Mouse (Mus musculus) yolk sac, embryonic 10.5 days (tissue): ENCODE results near the gene Srgap3.
"Not testable (repeated sequence)": the region's sequence is repeated elsewhere in the genome, so short reads cannot be mapped to it uniquely, and the experiment has no call there.

ENCODE experiments used
- DNase-seq: peaks from one replicate; pipeline ENCODE4 v3.0.0-alpha.2; 2017; ENCODE audit warnings: low spot score

Srgap3 gene

DNA sequence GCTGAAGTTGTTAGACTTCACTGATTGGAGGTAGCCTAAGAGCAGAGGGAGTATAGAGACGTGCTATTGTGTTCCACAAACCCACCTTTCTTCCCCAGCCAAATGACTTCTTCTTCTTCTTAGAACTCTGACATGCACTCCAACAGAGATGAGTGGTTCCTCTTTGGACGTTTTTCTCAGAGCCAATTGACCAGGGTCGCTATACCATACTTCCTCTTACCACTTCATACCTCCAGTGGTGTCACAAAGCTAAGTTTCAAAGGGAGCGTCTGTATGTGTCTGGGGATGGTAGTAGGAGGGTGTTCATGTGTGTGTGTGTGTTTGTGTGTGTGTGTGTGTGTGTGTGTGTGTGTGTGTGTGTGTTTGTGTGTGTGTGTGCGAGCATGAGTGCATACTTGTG is 195.1 kb downstream of the Srgap3 start:
- DNase-seq = no peak

DNA sequence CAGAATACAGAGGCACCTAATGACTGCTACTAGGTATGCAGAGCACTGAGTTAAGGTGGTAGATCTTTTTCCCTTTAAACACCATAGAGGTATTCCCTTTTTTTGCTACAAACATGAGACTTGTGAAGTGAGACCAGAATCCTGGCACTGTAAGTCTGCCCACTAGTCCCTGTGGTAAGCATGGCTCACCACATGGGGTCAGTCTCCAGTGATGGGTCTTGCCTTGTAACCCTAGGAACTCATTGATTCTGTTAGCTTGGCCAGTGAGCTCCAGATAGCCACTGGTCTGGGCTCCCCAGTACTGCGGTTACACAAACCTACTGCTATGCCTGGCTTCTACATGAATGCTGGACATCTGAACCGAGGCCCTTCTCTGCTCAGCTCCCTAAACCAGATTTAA is 204.8 kb downstream of the Srgap3 start:
- no peak for DNase-seq

DNA sequence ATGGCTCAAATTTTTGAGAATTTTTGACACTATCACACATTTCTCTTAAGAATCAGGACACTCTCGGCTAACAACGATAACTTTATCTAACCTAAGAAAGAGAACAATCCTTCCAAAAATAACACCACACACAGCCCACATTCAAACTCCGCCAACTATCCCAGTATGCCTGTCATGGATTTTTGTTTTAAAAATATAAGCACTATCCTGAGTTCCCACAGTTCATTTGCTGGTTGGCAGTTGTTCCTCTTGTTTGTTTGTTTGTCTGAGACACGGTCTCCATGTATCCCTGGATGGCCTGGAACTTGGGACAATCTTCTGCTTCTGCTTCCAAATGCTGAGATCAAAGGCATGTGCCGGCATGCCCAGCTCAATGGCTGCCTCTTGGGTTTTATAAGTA is 205.3 kb downstream of the Srgap3 start:
- DNase-seq = no peak

DNA sequence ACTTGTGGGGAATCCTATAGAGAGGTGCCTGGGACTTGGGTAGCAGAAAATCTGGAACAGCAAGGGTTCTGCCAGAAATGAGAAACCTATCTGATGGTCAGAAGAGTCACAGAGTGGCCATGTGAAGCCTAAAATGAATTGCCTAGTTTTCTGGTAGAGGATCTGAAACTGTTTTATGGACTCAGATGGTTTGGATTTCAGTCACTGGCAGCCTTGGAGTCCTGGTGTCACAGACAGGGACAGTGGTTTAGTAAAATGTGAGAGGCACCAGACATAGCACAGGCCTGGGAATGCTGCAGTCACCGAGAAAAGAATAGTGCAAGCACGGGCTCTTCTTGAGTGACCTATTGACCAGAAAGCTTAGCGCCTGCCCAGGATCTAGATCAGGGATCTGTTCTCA is 207.4 kb downstream of the Srgap3 start:
- no peak for DNase-seq

DNA sequence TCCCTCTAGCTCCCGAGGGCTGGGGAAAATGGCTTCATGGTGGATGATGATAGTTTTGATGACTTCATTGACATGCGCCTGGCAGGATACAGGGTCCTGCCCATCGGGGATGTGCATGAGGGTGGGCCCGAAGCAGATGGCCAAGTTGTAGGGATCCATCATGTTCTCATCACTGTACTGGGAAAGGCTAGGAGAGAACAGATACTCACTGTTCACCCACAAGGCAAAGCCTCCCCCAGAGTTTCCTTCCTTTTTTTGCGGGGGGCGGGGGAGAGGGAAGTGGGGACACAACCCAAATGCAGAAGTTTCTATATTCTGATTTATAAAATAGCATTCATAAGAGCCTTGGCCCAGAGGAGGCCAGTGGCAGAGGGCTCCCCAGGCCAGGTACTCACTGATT is 208.1 kb downstream of the Srgap3 start:
- DNase-seq = no peak

DNA sequence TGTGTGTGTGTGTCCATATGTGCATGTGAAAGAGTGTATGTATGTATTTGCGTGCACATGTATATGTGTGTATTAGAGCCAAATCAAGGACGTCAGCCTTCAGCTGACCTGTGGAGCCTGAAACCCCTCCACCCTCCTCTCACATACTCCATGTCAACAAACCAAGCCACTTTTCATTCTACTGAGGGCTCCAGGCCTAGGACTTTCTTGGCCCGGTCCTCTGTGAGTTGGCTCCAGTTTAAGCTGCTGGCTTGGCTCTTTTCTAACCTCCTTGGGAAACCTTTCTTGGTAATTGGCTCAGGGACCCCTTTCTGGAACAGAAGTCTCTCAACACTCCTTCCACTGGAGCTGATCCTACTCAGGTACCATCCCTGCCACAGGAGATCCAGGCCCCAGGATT is 210.6 kb downstream of the Srgap3 start:
- DNase-seq = no peak

DNA sequence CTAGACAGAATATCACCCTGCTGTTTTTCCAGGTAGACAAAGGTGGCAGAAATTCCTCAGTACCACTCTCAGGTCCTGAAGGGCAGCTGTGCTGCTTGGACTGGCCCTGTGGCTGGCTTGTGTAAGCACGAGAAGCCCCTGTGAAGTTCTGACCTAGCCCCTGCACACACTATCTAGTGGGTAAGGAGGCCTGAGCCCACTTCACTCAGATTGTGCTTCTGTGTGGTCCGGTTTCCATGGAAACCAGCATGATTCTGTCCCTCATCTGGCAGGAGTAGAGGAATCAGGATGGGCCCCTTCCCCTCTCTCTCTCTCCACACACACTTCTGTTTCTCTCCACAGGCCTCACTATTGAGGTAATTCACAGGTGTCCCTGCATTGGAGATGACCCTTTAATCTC is 212.0 kb downstream of the Srgap3 start:
- DNase-seq = no peak

DNA sequence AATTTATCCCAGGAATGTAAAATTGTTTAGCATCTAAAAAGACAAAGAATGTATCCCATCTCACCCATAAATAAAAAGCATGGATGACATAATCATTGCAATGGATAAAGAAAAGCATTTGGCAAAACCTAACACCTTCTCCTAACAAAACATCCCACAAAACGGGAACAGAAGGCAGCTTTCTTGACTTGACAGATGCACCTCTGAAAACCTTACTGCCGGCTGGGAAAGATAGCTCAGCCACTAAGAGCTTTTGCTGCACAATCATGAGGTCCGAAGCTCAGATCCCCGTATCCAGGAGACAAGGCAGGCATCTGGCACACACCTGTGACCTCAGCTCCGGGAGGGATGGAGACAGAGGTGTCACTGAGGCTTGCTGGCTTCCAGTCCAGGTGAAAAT is 213.1 kb downstream of the Srgap3 start:
- DNase-seq = no peak

DNA sequence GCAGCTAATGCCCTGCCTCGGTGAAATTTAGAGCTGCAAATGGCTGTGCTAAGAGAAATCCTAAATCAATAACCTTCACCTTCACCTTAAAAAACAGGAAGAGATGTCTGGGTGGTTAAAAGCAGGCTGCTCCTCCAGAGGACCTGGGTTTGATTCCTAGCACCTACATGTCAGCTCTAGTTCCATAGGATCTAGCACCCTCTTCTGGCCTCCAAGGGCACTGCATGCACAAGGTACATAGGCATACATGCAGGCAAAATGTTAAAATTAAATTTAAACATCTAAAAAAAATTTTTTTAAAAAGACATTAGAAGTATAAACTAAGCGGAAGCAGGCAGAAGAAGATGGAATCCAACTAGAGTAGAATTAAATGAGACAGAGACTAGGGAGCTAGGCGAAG is 214.6 kb downstream of the Srgap3 start:
- no peak for DNase-seq

DNA sequence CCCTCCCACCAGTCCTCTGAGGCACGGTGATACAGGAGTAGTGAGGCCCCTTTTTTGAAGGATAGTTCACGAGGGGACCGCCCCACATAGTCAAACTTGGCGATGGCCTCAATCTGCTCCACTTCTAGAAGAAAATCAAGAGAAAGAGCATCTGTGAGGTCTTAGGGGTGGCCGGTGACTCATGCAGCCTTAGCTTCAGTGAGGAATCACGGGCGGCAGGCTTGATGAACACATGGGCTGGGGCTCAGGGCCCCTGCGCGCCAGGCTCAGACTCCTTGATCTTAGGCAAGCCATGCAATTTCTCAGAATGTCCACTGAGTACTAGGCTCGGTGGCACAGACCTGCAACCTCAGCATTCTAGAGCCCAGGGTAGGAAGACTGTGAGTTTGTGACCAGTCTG is 215.7 kb downstream of the Srgap3 start:
- DNase-seq = no peak

DNA sequence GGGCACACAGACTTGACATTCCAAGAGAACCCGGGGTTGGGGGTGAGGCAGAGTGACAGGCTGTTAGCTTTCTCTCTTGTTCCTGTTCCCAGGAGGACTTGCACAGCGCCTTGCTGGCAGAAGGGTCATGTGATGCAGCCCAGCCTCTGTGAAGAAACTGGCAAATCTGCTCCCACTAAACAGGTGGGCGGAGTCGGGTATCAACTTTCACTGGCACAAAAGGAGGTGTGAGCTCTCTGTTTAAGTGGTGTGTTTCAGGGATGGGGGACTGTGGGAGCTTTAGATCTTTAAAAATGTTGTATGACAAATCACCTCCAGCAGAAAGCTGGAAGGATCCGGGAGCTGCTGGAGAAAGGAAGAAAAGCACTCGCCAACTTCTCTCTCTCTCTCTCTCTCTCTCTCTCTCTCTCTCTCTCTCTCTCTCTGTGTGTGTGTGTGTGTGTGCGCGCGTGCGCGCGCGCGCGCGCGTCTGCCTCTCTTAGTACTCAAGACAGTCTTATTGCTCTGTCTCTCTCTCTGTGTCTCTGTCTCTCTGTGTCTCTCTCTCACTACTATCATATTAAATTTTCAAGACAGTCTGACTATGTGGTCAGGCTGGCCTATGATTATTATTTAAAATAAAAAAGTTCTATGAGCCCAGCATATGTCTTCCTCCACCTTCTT is 218.2 kb downstream of the Srgap3 start:
- peak; percentile 76 for DNase-seq

DNA sequence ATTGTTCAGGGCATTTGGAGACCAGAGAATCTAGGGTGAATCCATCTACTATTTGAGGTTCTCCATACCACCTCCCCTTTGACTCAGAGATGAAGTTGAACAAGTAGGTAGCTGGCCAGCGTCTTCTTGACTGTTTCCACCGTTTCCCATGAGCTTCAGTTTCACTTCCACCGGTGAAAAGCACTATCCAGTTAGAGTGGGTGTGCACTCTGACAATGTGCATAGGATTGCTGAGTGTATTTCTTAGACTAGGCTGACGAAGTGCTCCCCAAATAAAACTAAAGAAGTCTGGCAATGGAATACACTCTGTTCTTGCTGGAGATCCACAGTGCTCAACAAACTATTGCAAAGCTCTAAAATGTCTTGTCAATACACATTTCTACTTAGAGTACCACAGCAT is 221.6 kb downstream of the Srgap3 start:
- DNase-seq = no peak

DNA sequence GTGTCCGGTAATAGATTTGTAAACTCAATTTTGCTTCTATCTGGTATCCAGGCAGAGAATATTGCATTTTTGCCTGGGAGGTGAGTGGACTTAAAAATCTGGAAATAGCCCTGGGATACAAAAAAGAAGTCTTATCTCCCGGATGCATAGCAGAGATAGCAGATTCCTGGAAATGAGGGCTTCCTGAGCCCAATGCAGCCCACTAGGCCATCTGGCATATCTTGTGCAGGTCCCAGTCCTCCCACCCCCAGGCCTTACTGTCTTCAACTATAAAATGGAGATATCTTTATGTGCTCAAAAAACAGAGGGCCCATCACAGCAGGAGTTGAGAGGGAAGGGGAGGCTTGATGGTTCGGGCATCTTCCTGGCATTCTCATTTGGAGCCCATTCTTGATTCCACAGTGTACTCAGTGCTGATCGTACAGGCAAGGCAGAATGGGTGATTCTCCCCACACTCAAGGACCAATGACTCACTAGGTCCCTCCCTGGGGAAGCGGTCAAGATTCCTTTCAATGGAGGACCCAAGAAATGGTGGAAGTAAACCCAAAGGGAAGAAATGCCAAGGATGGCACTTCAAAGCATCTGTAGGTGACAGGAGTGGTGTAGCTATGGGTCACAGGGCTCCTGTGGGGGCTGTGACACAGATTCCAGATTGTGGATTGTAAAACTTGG is 226.5 kb downstream of the Srgap3 start:
- DNase-seq = no peak

DNA sequence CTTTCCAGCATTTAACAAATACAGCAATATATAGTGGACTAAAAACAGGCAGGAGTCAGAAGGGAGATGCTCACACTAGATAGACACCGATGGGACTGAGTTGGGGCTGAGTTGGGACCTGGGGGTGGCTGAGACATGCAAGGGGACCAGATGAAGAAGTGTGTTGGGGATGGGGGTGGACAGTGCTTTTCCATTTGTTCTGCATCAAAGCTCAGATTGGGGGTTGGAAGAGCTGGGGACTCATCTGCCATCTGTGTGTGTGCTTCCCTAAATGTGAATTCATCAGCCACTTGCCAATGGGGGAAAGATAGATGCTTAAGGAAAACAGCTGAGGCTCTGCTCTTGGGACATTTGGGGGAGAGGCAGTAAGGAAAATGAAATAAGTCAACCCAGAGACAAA is 227.1 kb downstream of the Srgap3 start:
- no peak for DNase-seq

DNA sequence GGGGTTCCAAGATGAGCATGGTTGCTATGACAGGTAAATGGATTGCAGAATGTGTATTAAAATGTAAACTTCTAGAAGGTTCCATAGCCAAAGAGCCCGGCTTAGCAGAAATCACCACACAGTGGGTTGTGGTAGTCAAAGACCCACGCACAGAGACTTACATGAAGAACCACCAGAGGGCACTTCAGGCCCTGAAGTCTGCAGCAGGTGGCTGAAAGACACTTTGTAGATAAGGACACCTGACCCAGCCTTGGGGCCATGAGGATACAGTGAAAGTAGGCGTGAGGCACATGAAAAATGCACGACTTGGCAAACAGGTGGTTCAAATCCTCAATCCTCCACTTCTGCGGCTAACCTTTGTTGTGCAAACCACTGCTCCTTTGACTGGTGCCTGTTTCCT is 229.9 kb downstream of the Srgap3 start:
- no peak for DNase-seq

DNA sequence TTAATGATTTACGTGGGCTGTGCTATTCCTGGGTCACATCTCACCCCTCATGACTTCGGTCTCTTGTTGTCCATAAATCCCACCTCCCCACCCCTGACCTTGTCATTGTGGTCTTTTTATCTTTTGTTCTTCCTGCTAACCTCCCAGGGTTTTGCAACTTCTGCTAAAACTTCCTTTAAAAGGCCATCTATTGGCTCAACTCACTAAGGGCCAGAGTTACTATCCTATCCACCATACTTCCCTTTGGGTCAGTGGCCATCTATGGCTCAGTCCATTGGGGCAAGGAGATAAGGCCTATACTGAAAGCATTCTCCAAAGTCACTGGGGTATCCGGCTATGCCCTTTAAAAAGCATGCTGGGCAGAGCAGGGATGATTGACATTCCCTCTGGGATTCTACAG is 233.1 kb downstream of the Srgap3 start:
- no peak for DNase-seq

DNA sequence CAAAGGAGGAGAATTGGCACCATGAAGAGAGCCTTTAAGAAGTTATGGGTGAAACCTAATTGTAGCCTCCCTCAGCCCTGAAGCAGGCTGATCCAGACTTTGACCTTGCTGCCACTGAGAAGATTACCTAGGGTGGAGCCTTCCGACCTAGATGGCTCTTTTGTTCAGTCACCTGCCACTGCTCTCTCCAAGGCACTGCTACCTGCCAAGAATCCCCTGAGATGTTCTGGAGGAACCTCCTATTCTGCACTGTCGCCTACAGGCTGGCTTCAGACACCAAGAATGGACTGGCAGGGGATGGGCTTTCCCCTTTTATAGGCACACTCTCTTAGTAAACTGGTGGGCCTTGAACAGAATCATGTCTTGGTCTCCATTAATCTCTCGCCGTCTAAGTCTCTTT is 244.8 kb downstream of the Srgap3 start:
- not testable (repeated sequence) for DNase-seq

DNA sequence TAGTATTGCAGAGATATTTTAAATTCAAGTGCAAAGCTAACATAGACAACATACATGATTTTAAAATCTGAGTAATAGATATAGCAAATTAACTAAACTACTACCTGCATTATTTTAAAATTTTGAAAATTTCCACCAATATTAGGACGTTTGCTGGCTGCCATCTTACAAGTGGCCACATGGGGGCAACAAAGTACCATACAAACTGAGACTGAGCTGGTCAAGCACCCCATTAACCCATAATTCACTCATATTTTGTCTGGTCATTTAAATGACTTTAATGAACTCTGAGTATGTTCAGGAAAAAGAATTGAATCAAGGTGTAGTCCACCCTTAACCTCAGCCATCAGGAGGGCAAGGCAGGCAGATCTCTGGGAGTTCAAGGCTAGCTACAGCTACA is 246.7 kb downstream of the Srgap3 start:
- DNase-seq = peak; percentile 20

DNA sequence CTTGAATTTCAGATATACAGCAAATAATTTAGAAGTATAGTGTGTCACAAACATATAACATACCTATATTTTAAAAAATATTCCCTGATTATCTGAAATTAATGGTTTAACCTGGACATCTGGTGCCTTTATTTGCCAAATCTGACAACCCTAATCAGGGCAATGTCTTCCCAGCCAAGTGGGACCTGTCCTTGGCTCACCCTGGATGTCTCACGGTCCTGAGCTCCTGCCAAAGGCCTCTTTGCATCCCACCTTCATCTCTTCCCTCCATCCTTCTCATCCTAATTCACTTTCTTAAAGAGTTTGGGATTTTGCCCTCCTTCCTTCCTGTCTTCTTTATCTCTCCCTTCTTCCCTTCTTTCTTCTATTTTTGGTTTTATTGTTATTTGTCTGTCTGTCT is 248.0 kb downstream of the Srgap3 start:
- no peak for DNase-seq

DNA sequence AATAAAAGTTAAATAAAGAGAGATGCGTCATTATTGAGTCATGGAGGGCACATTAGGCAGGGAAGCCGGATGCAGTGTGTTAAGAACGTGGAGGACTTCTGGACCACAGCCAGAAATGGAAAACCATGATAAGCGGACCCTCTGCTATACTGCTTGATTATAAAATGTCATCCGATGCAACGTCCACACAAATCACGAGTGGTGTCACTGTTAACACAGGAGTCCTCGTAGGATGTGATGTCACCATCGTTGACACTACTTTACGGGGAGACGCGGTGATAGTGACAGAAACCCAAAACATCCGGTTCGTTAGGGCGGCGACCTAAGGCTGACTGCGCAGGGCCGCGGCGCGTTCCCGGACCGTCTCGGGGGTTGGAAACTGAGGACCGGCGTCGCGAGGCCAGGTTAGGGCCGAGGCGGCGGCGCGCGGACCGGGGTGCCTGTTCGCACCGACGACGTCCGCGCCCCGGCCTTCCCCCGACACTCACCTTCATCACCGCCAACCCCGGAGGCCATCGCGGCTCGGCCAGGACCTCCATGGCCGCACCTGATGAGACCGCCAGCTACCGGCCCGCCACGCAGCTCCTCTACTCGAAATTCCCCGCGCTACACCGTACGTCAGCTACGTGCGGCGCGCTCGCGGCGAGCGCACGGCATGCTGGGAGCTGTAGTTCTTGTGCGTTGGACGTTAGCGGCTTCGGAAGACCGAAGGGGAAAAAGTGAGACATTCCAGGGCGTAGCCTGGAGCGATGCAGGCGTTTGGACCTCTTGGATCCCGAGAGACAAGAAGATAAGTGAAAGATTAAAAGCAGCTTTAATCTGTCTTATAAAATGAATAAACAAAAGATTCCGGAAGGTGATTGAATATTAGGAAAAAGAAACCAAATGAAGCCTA is 250.8 kb downstream of the Srgap3 start, which contains the start of gene Rad18:
Gene Rad18, minus strand, starts transcription at position 631 of the 895 bp plus-strand sequence.
- DNase-seq = peak; percentile 88

DNA sequence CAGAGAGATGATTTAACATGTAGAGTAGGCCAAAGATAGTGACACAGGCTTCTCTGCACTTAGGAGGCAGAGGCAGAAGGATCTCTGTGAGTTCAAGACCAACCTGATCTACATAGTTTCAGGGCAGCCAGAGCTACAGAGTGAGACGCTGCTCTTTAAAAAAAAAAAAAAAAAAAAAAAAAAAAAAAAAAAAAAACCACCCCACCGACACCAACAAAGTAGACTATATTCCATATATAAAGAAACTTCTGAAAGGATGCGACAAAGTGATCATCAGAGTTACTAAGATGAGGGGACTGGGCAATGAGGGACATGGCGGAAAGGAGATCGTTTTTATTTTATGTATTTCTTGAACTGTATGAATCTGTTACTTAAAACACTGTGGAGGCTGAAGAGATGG is 252.6 kb downstream of the Srgap3 start:
- DNase-seq = no peak

DNA sequence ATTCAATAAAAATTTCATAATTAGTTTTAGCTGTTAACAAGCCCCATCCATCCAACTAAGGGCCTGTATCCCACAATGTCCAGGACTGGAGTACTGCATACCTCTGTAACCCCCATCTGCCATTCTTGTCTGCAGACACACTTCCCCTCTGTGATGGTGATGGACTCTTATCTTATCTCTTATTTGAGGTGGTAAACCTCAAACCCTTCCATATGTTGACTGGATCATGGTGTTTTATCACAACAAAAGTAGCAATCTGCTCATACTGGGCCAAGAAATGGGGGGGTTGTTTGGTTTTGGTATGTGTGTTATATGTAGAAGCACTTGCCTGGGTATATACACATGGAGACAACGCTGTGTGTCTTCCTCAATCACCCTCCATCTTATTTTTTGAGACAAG is 255.5 kb downstream of the Srgap3 start:
- DNase-seq = no peak

DNA sequence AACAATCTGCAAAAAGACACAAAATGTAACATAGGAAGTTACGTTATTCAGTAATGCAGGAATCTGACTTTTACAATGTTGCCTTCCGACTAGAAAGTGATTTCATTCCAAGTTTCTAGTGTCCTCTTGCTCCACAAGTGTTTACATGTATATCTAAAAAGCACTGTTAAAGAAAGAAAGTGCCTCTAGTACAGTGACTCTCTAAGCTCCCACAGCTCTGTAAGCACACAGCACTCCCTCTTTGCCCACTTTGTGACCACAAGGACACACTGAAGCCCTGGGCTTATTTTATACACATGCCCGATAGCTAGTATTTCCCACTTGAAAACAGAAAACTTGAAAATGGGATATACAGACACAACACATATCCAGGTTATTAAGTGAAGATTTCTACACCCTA is 259.0 kb downstream of the Srgap3 start:
- no peak for DNase-seq
